28 mouse cellular contexts compared by ENCODE assay signal in the genomic region with DNA sequence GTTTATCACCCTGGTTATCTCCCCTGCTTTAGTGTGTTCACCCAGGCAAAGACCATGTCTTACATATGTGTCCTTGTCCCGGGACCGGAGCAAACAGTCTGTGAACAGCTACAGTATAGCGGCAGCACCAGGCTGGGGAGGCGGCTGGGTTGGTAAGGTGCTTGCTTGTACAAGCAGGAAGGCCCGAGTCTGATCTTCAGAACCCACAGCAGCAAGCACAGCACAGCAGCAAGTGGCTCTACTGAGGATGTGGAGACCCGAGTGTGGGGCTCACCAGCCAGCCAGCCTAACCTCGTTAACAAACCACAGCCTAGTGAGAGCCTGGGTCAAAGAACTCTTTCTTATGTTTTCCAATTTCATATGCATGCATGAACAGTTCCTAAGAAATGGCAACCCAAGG. TPM values are rescaled to one million over a fixed set of nuclear protein-coding genes. Genes with fewer than 3 reads are reported as not detected.
DNase-seq lines count a peak whose midpoint lies in the region; ATAC-seq and TF ChIP-seq lines count a peak whose summit lies in the region.
"Had no signal": no experiment of that assay in that cellular context is flagged by ENCODE, and none has a peak within 500 bp of the region (broad histone marks: within the 10 kb centered on the region; RNA-seq: fewer than 3 reads in every experiment).

No protein-coding gene starts in this region.

- no peak overlapping the region for H3K4me2 ChIP-seq in midbrain, embryonic 13.5 days (replicated peaks)
- H3K4me2 ChIP-seq: embryonic facial prominence, embryonic 15.5 days; hindbrain, embryonic 14.5 days had no signal

- peaks cover 18% of the 10 kb centered on the region for H3K4me1 ChIP-seq in thymus, adult 2 months (replicated peaks; ENCODE audit: control insufficient read depth, insufficient read depth, low read length)
- no peaks in the 10 kb centered on the region for H3K4me1 ChIP-seq in midbrain, embryonic 13.5 days (replicated peaks)
- H3K4me1 ChIP-seq: embryonic facial prominence, embryonic 15.5 days; forebrain, embryonic 10.5 days; hindbrain, embryonic 10.5 days had no signal

- no peaks in the 10 kb centered on the region for H3K9me3 ChIP-seq in midbrain, embryonic 13.5 days
- H3K9me3 ChIP-seq: embryonic facial prominence, embryonic 15.5 days; forebrain, embryonic 10.5 days; heart, embryonic 10.5 days; hindbrain, embryonic 10.5 days had no signal

- H3K27ac ChIP-seq in layer of hippocampus, adult 2 months, result 0 out of 2 replicates have a peak overlapping the region, but pooled peaks have one; percentile 10
- H3K27ac ChIP-seq in thymus, adult 2 months (ENCODE audit: control insufficient read depth, insufficient read depth, low read length), result peak overlapping the region; percentile 92
- no peak overlapping the region for H3K27ac ChIP-seq in midbrain, embryonic 13.5 days
- H3K27ac ChIP-seq: embryonic facial prominence, embryonic 15.5 days; forebrain, embryonic 10.5 days; heart, embryonic 10.5 days; hindbrain, embryonic 10.5 days; hindbrain, embryonic 14.5 days had no signal

- TF ChIP-seq POLR2A in thymus, adult 2 months (IDR thresholded peaks at IDR 0.05; ENCODE audit: control insufficient read depth, extremely low read depth, insufficient read depth, low read length, poor library complexity), result 0 out of 2 replicates have a peak, but pooled peaks have one; percentile 35

- 19% methylated on average over 7 of the region's 7 CpGs for WGBS in thymus, adult 2 months
- 85% methylated on average over 7 of the region's 7 CpGs for WGBS in midbrain, embryonic 13.5 days

- no peak for TF ChIP-seq CTCF in layer of hippocampus, adult 2 months (conservative IDR thresholded peaks at IDR 0.05)
- no peak; the same call in 1 of the 2 replicates for TF ChIP-seq CTCF in thymus, adult 2 months (IDR thresholded peaks at IDR 0.05; ENCODE audit: borderline replicate concordance, control insufficient read depth, extremely low read depth, insufficient read depth, low read length, poor library complexity)

- no peak overlapping the region for H3K4me3 ChIP-seq in layer of hippocampus, adult 2 months
- peak overlapping the region; percentile 44 for H3K4me3 ChIP-seq in thymus, adult 2 months (ENCODE audit: control insufficient read depth, insufficient read depth, low read length)
- H3K4me3 ChIP-seq in midbrain, embryonic 13.5 days (replicated peaks), result no peak overlapping the region
- H3K4me3 ChIP-seq: embryonic facial prominence, embryonic 15.5 days; erythroblast, embryonic 14.5 days; forebrain, embryonic 10.5 days; heart, embryonic 10.5 days; hindbrain, embryonic 10.5 days had no signal

- H3K27me3 ChIP-seq in thymus, adult 2 months (ENCODE audit: control insufficient read depth, insufficient read depth, low read length), result no peaks in the 10 kb centered on the region
- H3K27me3 ChIP-seq in midbrain, embryonic 13.5 days, result no peaks in the 10 kb centered on the region
- H3K27me3 ChIP-seq: embryonic facial prominence, embryonic 15.5 days had no signal

- no peak overlapping the region for H3K9ac ChIP-seq in midbrain, embryonic 13.5 days (replicated peaks)
- H3K9ac ChIP-seq: embryonic facial prominence, embryonic 15.5 days; hindbrain, embryonic 14.5 days had no signal

- no peak for ATAC-seq in midbrain, embryonic 13.5 days
- ATAC-seq: forebrain, embryonic 14.5 days; Patski had no signal

- DNase-seq in layer of hippocampus, adult 2 months (ENCODE audit: low spot score in 2 of 2), result no peak
- DNase-seq in layer of hippocampus, postnatal 25 days (ENCODE audit: extremely low spot score in 1 of 2, low spot score in 1 of 2), result no peak
- DNase-seq in thymus, adult 2 months, result peak; percentile 50
- peak; percentile 60 for DNase-seq in thymus, postnatal 25 days
- no peak for DNase-seq in cerebellum, adult 9-11 months
- DNase-seq in heart, postnatal 4 days, result no peak
- DNase-seq: adrenal gland, adult 2 months; adrenal gland, postnatal 25 days; cerebellum, adult 18-20 months; cerebellum, postnatal 10 days; embryo, embryonic 11 days; gastrocnemius, postnatal 36 days; heart, adult 18-20 months; heart, postnatal 10 days had no signal

- peaks cover 29% of the 10 kb centered on the region for H3K36me3 ChIP-seq in thymus, adult 2 months (ENCODE audit: control insufficient read depth, insufficient read depth, low read length)
- no peaks in the 10 kb centered on the region for H3K36me3 ChIP-seq in midbrain, embryonic 13.5 days
- H3K36me3 ChIP-seq: embryonic facial prominence, embryonic 15.5 days; forebrain, embryonic 10.5 days; heart, embryonic 10.5 days; hindbrain, embryonic 10.5 days had no signal

RNA-seq across cellular contexts. Expression of a gene that starts 23.3 kb away (rescaled TPM):
- 1 to 10 TPM; 6.5 to 7.6 TPM for total RNA-seq in layer of hippocampus, adult 2 months (2021)
- total RNA-seq in layer of hippocampus, postnatal 25 days (2021), result 1 to 10 TPM; 4.5 to 6.2 TPM
- polyA plus RNA-seq in thymus, adult 2 months (2012; rRNA removed), result 24.0 and 33.0 TPM in 2 replicates
- total RNA-seq in heart, postnatal 4 days (2021), result under 1 TPM in 1 of 2 experiments, not detected in 1; 0.10 TPM
- polyA plus RNA-seq in midbrain, embryonic 13.5 days (2015; fragmentation: Nextera tagmentation; extraction: Ambion mirVana), result 0.27 TPM in 2 replicates
- total RNA-seq: adrenal gland, postnatal 25 days; gastrocnemius, adult 8-10 months; heart, adult 18-20 months had no signal
- polyA plus RNA-seq: adrenal gland, adult 2 months; hindbrain, embryonic 10.5 days had no signal

RNA-seq across cellular contexts. Expression of a gene that starts 30.4 kb away (rescaled TPM):
- total RNA-seq in layer of hippocampus, adult 2 months (2021), result not detected
- under 1 TPM in 1 of 2 experiments, not detected in 1; 0.15 TPM for total RNA-seq in layer of hippocampus, postnatal 25 days (2021)
- 3.3 and 3.7 TPM in 2 replicates for polyA plus RNA-seq in thymus, adult 2 months (2012; rRNA removed)
- total RNA-seq in heart, postnatal 4 days (2021), result under 1 TPM in 1 of 2 experiments, not detected in 1; 0.23 TPM
- 0.28 TPM in 1 of 2 replicates, not detected in the other for polyA plus RNA-seq in midbrain, embryonic 13.5 days (2015; fragmentation: Nextera tagmentation; extraction: Ambion mirVana)
- total RNA-seq: adrenal gland, adult 2 months; adrenal gland, postnatal 25 days; common myeloid progenitor, adult 5-6 weeks; gastrocnemius, adult 8-10 months; gastrocnemius, postnatal 36 days; MEL had no signal
- polyA plus RNA-seq: embryonic facial prominence, embryonic 11.5 days; embryonic facial prominence, embryonic 15.5 days; erythroblast, embryonic 14.5 days; forebrain, embryonic 10.5 days; heart, embryonic 10.5 days; heart, embryonic 14.5 days; hindbrain, embryonic 10.5 days; Patski had no signal

Comparison
In these comparisons a context has a peak if more than half of its experiments do, and no peak if none do; other contexts are left out.
1. DNase-seq: peak in thymus, adult 2 months (single experiment) and thymus, postnatal 25 days (single experiment); none in layer of hippocampus, adult 2 months (0 of 2), layer of hippocampus, postnatal 25 days (0 of 2), cerebellum, adult 9-11 months (single experiment) and heart, postnatal 4 days (single experiment).
2. RNA of a gene that starts 23.3 kb away (total RNA-seq): 6.5 to 7.6 TPM in layer of hippocampus, adult 2 months and 4.5 to 6.2 TPM in layer of hippocampus, postnatal 25 days; 0.10 TPM in heart, postnatal 4 days; every median in the first group is over 4 times any median in the second.